Mouse (Mus musculus): ENCODE measurements around the gene Zfp593. TPM values are rescaled to one million over a fixed set of nuclear protein-coding genes. Genes with fewer than 3 reads are reported as not detected.

Gene Zfp593
- polyA plus RNA-seq, 1 experiment from 2014 or later: 13.0 TPM

- peak overlapping the region; percentile 53; the same call in 1 of the 2 replicates for H3K4me3 ChIP-seq (replicated peaks; ENCODE audit: low read length)
- H3K9me3 ChIP-seq (replicated peaks; ENCODE audit: control insufficient read depth, low read length): no peaks in the 10 kb centered on the region
- 0 out of 2 replicates have a peak overlapping the region, but pooled peaks have one; percentile 72 for H3K27ac ChIP-seq (ENCODE audit: low read length)
- peak overlapping the region; percentile 47 for H3K4me2 ChIP-seq (ENCODE audit: low read depth, low read length)
- no peak overlapping the region for H3K9ac ChIP-seq (ENCODE audit: low read length)
- ATAC-seq (ENCODE audit: insufficient read depth, low FRiP score): no peak
- peaks cover 7% of the 10 kb centered on the region; the same call in 1 of the 2 replicates for H3K4me1 ChIP-seq (ENCODE audit: control insufficient read depth, insufficient read depth, low read length)
- 16% methylated on average over 10 of the region's 10 CpGs for WGBS
- 0 out of 2 replicates have a peak, but pooled peaks cover 3% of the 10 kb centered on the region for H3K27me3 ChIP-seq (ENCODE audit: control insufficient read depth, insufficient read depth, low read length)
- no peaks in the 10 kb centered on the region for H3K36me3 ChIP-seq (ENCODE audit: control insufficient read depth, insufficient read depth, low read length)
These were observed 6.7 kb downstream of the Zfp593 start for GRCm38 (mm10) chr4:134238686-134239085.

GRCm38 (mm10) chr4:134238279-134238651 lies 7.1 kb downstream of the Zfp593 start, which contains the start of gene Cnksr1:
Cnksr1 (minus strand) TSS chr4:134238399.
- Histone ChIP-seq H3K4me1 (ENCODE audit: control insufficient read depth, insufficient read depth, low read length) (peaks cover 7% of the 10 kb centered on the region; the same call in 1 of the 2 replicates), H3K9ac (ENCODE audit: low read length) (peak within 1 kb of the TSS; percentile 63), H3K36me3 (ENCODE audit: control insufficient read depth, insufficient read depth, low read length) (no peaks in the 10 kb centered on the region), H3K9me3 (replicated peaks; ENCODE audit: control insufficient read depth, low read length) (no peaks in the 10 kb centered on the region), H3K4me3 (replicated peaks; ENCODE audit: low read length) (peak within 1 kb of the TSS; percentile 53), H3K27ac (ENCODE audit: low read length) (peak within 1 kb of the TSS; percentile 72), H3K4me2 (ENCODE audit: low read depth, low read length) (peak within 1 kb of the TSS; percentile 47), H3K27me3 (ENCODE audit: control insufficient read depth, insufficient read depth, low read length) (0 out of 2 replicates have a peak, but pooled peaks cover 3% of the 10 kb centered on the region)
- WGBS: 2% methylated on average over 18 of the region's 18 CpGs
- ATAC-seq (ENCODE audit: insufficient read depth, low FRiP score): peak; percentile 95

- WGBS: 16% methylated on average over 19 of the region's 19 CpGs
These were observed 7.7 kb downstream of the Zfp593 start for GRCm38 (mm10) chr4:134237582-134238278.

GRCm38 (mm10) chr4:134234876-134235275 lies 10.5 kb downstream of the Zfp593 start:
- WGBS: 73% methylated on average over 5 of the region's 5 CpGs
- H3K4me1 ChIP-seq (ENCODE audit: control insufficient read depth, insufficient read depth, low read length): peaks cover 11% of the 10 kb centered on the region
- H3K27ac ChIP-seq (ENCODE audit: low read length): no peak overlapping the region
- no peaks in the 10 kb centered on the region for H3K9me3 ChIP-seq (replicated peaks; ENCODE audit: control insufficient read depth, low read length)
- no peak overlapping the region for H3K4me2 ChIP-seq (ENCODE audit: low read depth, low read length)
- H3K36me3 ChIP-seq (ENCODE audit: control insufficient read depth, insufficient read depth, low read length): no peaks in the 10 kb centered on the region
- no peak overlapping the region for H3K4me3 ChIP-seq (replicated peaks; ENCODE audit: low read length)
- H3K9ac ChIP-seq (ENCODE audit: low read length): no peak overlapping the region
- ATAC-seq (ENCODE audit: insufficient read depth, low FRiP score): no peak
- H3K27me3 ChIP-seq (ENCODE audit: control insufficient read depth, insufficient read depth, low read length): 0 out of 2 replicates have a peak, but pooled peaks cover 3% of the 10 kb centered on the region

More at GRCm38 (mm10) chr4:134237582-134238278, 7.7 kb downstream of the Zfp593 start:
- H3K9ac ChIP-seq (ENCODE audit: low read length): peak overlapping the region; percentile 63
- H3K27me3 ChIP-seq (ENCODE audit: control insufficient read depth, insufficient read depth, low read length): 0 out of 2 replicates have a peak, but pooled peaks cover 3% of the 10 kb centered on the region
- no peaks in the 10 kb centered on the region for H3K9me3 ChIP-seq (replicated peaks; ENCODE audit: control insufficient read depth, low read length)
- H3K4me3 ChIP-seq (replicated peaks; ENCODE audit: low read length): peak overlapping the region; percentile 53
- H3K36me3 ChIP-seq (ENCODE audit: control insufficient read depth, insufficient read depth, low read length): no peaks in the 10 kb centered on the region
- ATAC-seq (ENCODE audit: insufficient read depth, low FRiP score): peak; percentile 62
- H3K27ac ChIP-seq (ENCODE audit: low read length): peak overlapping the region; percentile 72
- peak overlapping the region; percentile 47 for H3K4me2 ChIP-seq (ENCODE audit: low read depth, low read length)
- peaks cover 7% of the 10 kb centered on the region; the same call in 1 of the 2 replicates for H3K4me1 ChIP-seq (ENCODE audit: control insufficient read depth, insufficient read depth, low read length)

GRCm38 (mm10) chr4:134230431-134230830 lies 15.0 kb downstream of the Zfp593 start:
- peak; percentile 8; the same call in 1 of the 2 replicates for ATAC-seq (ENCODE audit: insufficient read depth, low FRiP score)
- H3K4me1 ChIP-seq (ENCODE audit: control insufficient read depth, insufficient read depth, low read length): peaks cover 4% of the 10 kb centered on the region; the same call in 1 of the 2 replicates
- WGBS: 32% methylated on average over 8 of the region's 8 CpGs
- no peak overlapping the region for H3K9ac ChIP-seq (ENCODE audit: low read length)
- H3K4me3 ChIP-seq (replicated peaks; ENCODE audit: low read length): no peak overlapping the region
- no peak overlapping the region for H3K4me2 ChIP-seq (ENCODE audit: low read depth, low read length)
- H3K36me3 ChIP-seq (ENCODE audit: control insufficient read depth, insufficient read depth, low read length): no peaks in the 10 kb centered on the region
- H3K9me3 ChIP-seq (replicated peaks; ENCODE audit: control insufficient read depth, low read length): no peaks in the 10 kb centered on the region
- H3K27ac ChIP-seq (ENCODE audit: low read length): no peak overlapping the region
- no peaks in the 10 kb centered on the region for H3K27me3 ChIP-seq (ENCODE audit: control insufficient read depth, insufficient read depth, low read length)

GRCm38 (mm10) chr4:134227194-134227593 lies 18.2 kb downstream of the Zfp593 start, which contains the start of gene Catsper4:
Catsper4 (minus strand) TSS chr4:134227383.
- H3K27ac ChIP-seq (ENCODE audit: low read length): no peak within 1 kb of the TSS
- H3K27me3 ChIP-seq (ENCODE audit: control insufficient read depth, insufficient read depth, low read length): no peaks in the 10 kb centered on the region
- no peaks in the 10 kb centered on the region for H3K36me3 ChIP-seq (ENCODE audit: control insufficient read depth, insufficient read depth, low read length)
- H3K4me1 ChIP-seq (ENCODE audit: control insufficient read depth, insufficient read depth, low read length): peaks cover 4% of the 10 kb centered on the region; the same call in 1 of the 2 replicates
- H3K4me2 ChIP-seq (ENCODE audit: low read depth, low read length): no peak within 1 kb of the TSS
- H3K9me3 ChIP-seq (replicated peaks; ENCODE audit: control insufficient read depth, low read length): no peaks in the 10 kb centered on the region
- no peak for ATAC-seq (ENCODE audit: insufficient read depth, low FRiP score)
- no peak within 1 kb of the TSS for H3K9ac ChIP-seq (ENCODE audit: low read length)
- H3K4me3 ChIP-seq (replicated peaks; ENCODE audit: low read length): no peak within 1 kb of the TSS
- 65% methylated on average over 8 of the region's 8 CpGs for WGBS

- H3K9ac ChIP-seq (ENCODE audit: low read length): 0 out of 2 replicates have a peak overlapping the region, but pooled peaks have one; percentile 20
- H3K4me1 ChIP-seq (ENCODE audit: control insufficient read depth, insufficient read depth, low read length): no peaks in the 10 kb centered on the region
- H3K27ac ChIP-seq (ENCODE audit: low read length): no peak overlapping the region
- no peaks in the 10 kb centered on the region for H3K36me3 ChIP-seq (ENCODE audit: control insufficient read depth, insufficient read depth, low read length)
- peak; percentile 68 for ATAC-seq (ENCODE audit: insufficient read depth, low FRiP score)
- H3K4me3 ChIP-seq (replicated peaks; ENCODE audit: low read length): no peak overlapping the region
- H3K9me3 ChIP-seq (replicated peaks; ENCODE audit: control insufficient read depth, low read length): no peaks in the 10 kb centered on the region
- H3K27me3 ChIP-seq (ENCODE audit: control insufficient read depth, insufficient read depth, low read length): no peaks in the 10 kb centered on the region
- H3K4me2 ChIP-seq (ENCODE audit: low read depth, low read length): no peak overlapping the region
- WGBS: 48% methylated on average over 11 of the region's 11 CpGs
These were observed 22.4 kb downstream of the Zfp593 start for GRCm38 (mm10) chr4:134222793-134223600.

GRCm38 (mm10) chr4:134206488-134207053 lies 38.8 kb downstream of the Zfp593 start:
- Histone ChIP-seq H3K9ac (ENCODE audit: low read length) (no peak overlapping the region), H3K4me1 (ENCODE audit: control insufficient read depth, insufficient read depth, low read length) (no peaks in the 10 kb centered on the region), H3K27me3 (ENCODE audit: control insufficient read depth, insufficient read depth, low read length) (no peaks in the 10 kb centered on the region), H3K4me2 (ENCODE audit: low read depth, low read length) (no peak overlapping the region), H3K36me3 (ENCODE audit: control insufficient read depth, insufficient read depth, low read length) (no peaks in the 10 kb centered on the region), H3K4me3 (replicated peaks; ENCODE audit: low read length) (no peak overlapping the region), H3K9me3 (replicated peaks; ENCODE audit: control insufficient read depth, low read length) (no peaks in the 10 kb centered on the region), H3K27ac (ENCODE audit: low read length) (no peak overlapping the region)
- no peak for ATAC-seq (ENCODE audit: insufficient read depth, low FRiP score)
- 54% methylated on average over 6 of the region's 6 CpGs for WGBS

Data from stomach, embryonic 16.5 days (tissue).